Mouse (Mus musculus): ENCODE measurements around the gene Gpr183.

GRCm38 (mm10) chr14:122012814-122013213 is 47.8 kb upstream of the Gpr183 start:
- TF ChIP-seq TAL1 (IDR thresholded peaks at IDR 0.05; ENCODE audit: low read length) (no peak), MAZ (IDR thresholded peaks at IDR 0.05; ENCODE audit: low read depth, low read length) (no peak), POLR2A (IDR thresholded peaks at IDR 0.05; ENCODE audit: control insufficient read depth in 1 of 2, insufficient read depth in 1 of 2, low read depth in 1 of 2, low read length in 2 of 2, poor library complexity in 1 of 2) (no peak), CTCF (IDR thresholded peaks at IDR 0.05 in 2 of 3, conservative IDR thresholded peaks at IDR 0.05 in 1 of 3; ENCODE audit: control insufficient read depth in 1 of 3, insufficient read depth in 1 of 3, low read depth in 2 of 3, low read length in 3 of 3, poor library complexity in 1 of 3, severe bottlenecking in 1 of 3) (no peak), ZNF384 (IDR thresholded peaks at IDR 0.05; ENCODE audit: low read depth, low read length) (no peak), UBTF (IDR thresholded peaks at IDR 0.05; ENCODE audit: borderline replicate concordance, insufficient read depth, low read depth, low read length) (no peak), SMC3 (IDR thresholded peaks at IDR 0.05; ENCODE audit: low read depth, low read length) (no peak), JUND (IDR thresholded peaks at IDR 0.05; ENCODE audit: low read depth, low read length) (no peak), USF2 (IDR thresholded peaks at IDR 0.05; ENCODE audit: borderline replicate concordance in 1 of 2, insufficient read depth in 1 of 2, low read depth in 1 of 2, low read length in 2 of 2) (no peak), GABPA (IDR thresholded peaks at IDR 0.05; ENCODE audit: low read depth, low read length) (no peak), TBP (IDR thresholded peaks at IDR 0.05; ENCODE audit: low read depth, low read length) (no peak), MXI1 (IDR thresholded peaks at IDR 0.05; ENCODE audit: low read depth, low read length) (no peak), ZC3H11A (IDR thresholded peaks at IDR 0.05; ENCODE audit: low read depth, low read length) (no peak)

Measured in MEL (cell line).